Mouse (Mus musculus) kidney, adult 18-20 months (tissue): ENCODE measurements around the gene 1500011B03Rik.
A peak's percentile ranks its signal among the peaks of the same experiment; 100 is the strongest.
"Not testable (repeated sequence)": the region's sequence is repeated elsewhere in the genome, so short reads cannot be mapped to it uniquely, and the experiment has no call there.

Source experiments
- DNase-seq: peaks from one replicate; pipeline ENCODE4 v3.0.0; 2021

1500011B03Rik gene

GRCm38 (mm10) chr5:114822796-114823688 is at the start of gene 1500011B03Rik:
Gene 1500011B03Rik (minus strand): TSS chr5:114823468.
- peak; percentile 67 for DNase-seq

- no peak for DNase-seq
These were observed 42.0 kb upstream of the 1500011B03Rik start for GRCm38 (mm10) chr5:114865279-114865678.

- no peak for DNase-seq
These were observed 41.5 kb upstream of the 1500011B03Rik start for GRCm38 (mm10) chr5:114864813-114865212.

- peak; percentile 34 for DNase-seq
These were observed 38.5 kb upstream of the 1500011B03Rik start for GRCm38 (mm10) chr5:114861730-114862129.

- DNase-seq: peak; percentile 74
These were observed 36.0 kb upstream of the 1500011B03Rik start for GRCm38 (mm10) chr5:114859253-114859652.

GRCm38 (mm10) chr5:114858582-114858981 is 35.3 kb upstream of the 1500011B03Rik start, which contains the start of gene Gm9936:
Gene Gm9936 (minus strand): TSS chr5:114858682.
- no peak for DNase-seq

GRCm38 (mm10) chr5:114853364-114853763 is 30.1 kb upstream of the 1500011B03Rik start, which contains the start of gene 4930519G04Rik:
Gene 4930519G04Rik (plus strand): TSS chr5:114853664.
- DNase-seq: not testable (repeated sequence)

- no peak for DNase-seq
These were observed 28.4 kb upstream of the 1500011B03Rik start for GRCm38 (mm10) chr5:114851565-114852236.

GRCm38 (mm10) chr5:114844371-114844770 is 21.1 kb upstream of the 1500011B03Rik start:
- DNase-seq: not testable (repeated sequence)

GRCm38 (mm10) chr5:114842674-114843073 is 19.4 kb upstream of the 1500011B03Rik start:
- no peak for DNase-seq

- not testable (repeated sequence) for DNase-seq
These were observed 18.9 kb upstream of the 1500011B03Rik start for GRCm38 (mm10) chr5:114842155-114842554.

GRCm38 (mm10) chr5:114840481-114840880 is 17.2 kb upstream of the 1500011B03Rik start:
- not testable (repeated sequence) for DNase-seq

- DNase-seq: no peak
These were observed 13.6 kb upstream of the 1500011B03Rik start for GRCm38 (mm10) chr5:114836886-114837285.

- no peak for DNase-seq
These were observed 6.5 kb upstream of the 1500011B03Rik start for GRCm38 (mm10) chr5:114829740-114830139.

GRCm38 (mm10) chr5:114827427-114827826 is 4.2 kb upstream of the 1500011B03Rik start:
- DNase-seq: no peak

- DNase-seq: peak; percentile 84
These were observed 2.9 kb upstream of the 1500011B03Rik start for GRCm38 (mm10) chr5:114825978-114826691.

GRCm38 (mm10) chr5:114824197-114824596 is 929 bp upstream of the 1500011B03Rik start:
- DNase-seq: peak; percentile 72

GRCm38 (mm10) chr5:114818124-114818523 is 5.1 kb downstream of the 1500011B03Rik start:
- DNase-seq: no peak

GRCm38 (mm10) chr5:114816599-114816998 is 6.7 kb downstream of the 1500011B03Rik start:
- DNase-seq: no peak

GRCm38 (mm10) chr5:114813525-114814181 is 9.6 kb downstream of the 1500011B03Rik start:
- peak; percentile 84 for DNase-seq

- DNase-seq: no peak
These were observed 13.4 kb downstream of the 1500011B03Rik start for GRCm38 (mm10) chr5:114809826-114810225.

- no peak for DNase-seq
These were observed 14.0 kb downstream of the 1500011B03Rik start for GRCm38 (mm10) chr5:114809181-114809756.
